Mouse (Mus musculus) neural tube, embryonic 11.5 days (tissue): ENCODE results near the gene Sphk1. TPM values are rescaled to one million over a fixed set of nuclear protein-coding genes. Genes with fewer than 3 reads are reported as not detected.

Source experiments
- ATAC-seq: fragments of 200-750 bp; cut with Nextera tagmentation; 2 replicates; pipeline ENCODE4 v1.8.0; 2017; ENCODE audit warnings: moderate number of reproducible peaks, mild to moderate bottlenecking, moderate TSS enrichment, moderate library complexity; ENCODE audit not compliant: insufficient read depth, low FRiP score, low TSS enrichment
- DNase-seq: peaks from one replicate; pipeline ENCODE4 v3.0.0-alpha.2; 2015; ENCODE audit warnings: low spot score
- H3K27ac ChIP-seq: fragments of 300-500 bp; sonication (generic); 2 replicates; pipeline ENCODE4 v1.5.1; 2014; ENCODE audit warnings: low read depth, mild to moderate bottlenecking, low read length
- H3K27me3 ChIP-seq: fragments of 300-500 bp; sonication (generic); 2 replicates; pipeline ENCODE4 v1.6.1; 2014; ENCODE audit warnings: mild to moderate bottlenecking, low read length, mixed read lengths; ENCODE audit not compliant: control insufficient read depth, insufficient read depth
- H3K36me3 ChIP-seq: fragments of 300-500 bp; sonication (generic); 2 replicates; pipeline ENCODE4 v1.6.1; 2014; ENCODE audit warnings: mild to moderate bottlenecking, low read length, moderate library complexity, mixed read lengths; ENCODE audit not compliant: control insufficient read depth, insufficient read depth
- H3K4me1 ChIP-seq: fragments of 300-500 bp; sonication (generic); 2 replicates; pipeline ENCODE4 v1.6.1; 2014; ENCODE audit warnings: low read length, mixed read lengths; ENCODE audit not compliant: control insufficient read depth, insufficient read depth
- H3K4me2 ChIP-seq: fragments of 300-500 bp; sonication (generic); 2 replicates; pipeline ENCODE4 v1.6.1; 2014; ENCODE audit warnings: low read depth, mild to moderate bottlenecking, moderate library complexity
- H3K4me3 ChIP-seq: fragments of 300-500 bp; sonication (generic); 2 replicates; pipeline ENCODE4 v1.5.1; 2014; ENCODE audit warnings: low read depth, low read length
- H3K9ac ChIP-seq: fragments of 300-500 bp; sonication (generic); 2 replicates; pipeline ENCODE4 v1.6.1; 2014; ENCODE audit warnings: mild to moderate bottlenecking, low read length
- H3K9me3 ChIP-seq: fragments of 300-500 bp; sonication (generic); 2 replicates; pipeline ENCODE4 v1.6.1; 2016; ENCODE audit warnings: low read length; ENCODE audit not compliant: control insufficient read depth
- WGBS: fragments of 180-500 bp; shearing (Covaris S2); extraction: QIAGEN DNeasy Blood & Tissue Kit; methylation state at CpG from one replicate; pipeline ENCODE4 v1.1.7; 2014; 5-methylcytosine and 5-hydroxymethylcytosine counted together
- polyA plus RNA-seq: library from polyadenylated mRNA; unstranded; fragments of >200 nt; fragmentation: Nextera tagmentation; extraction: Ambion mirVana; gene quantifications from 2 replicates; pipeline ENCODE4 v1.2.1, GENCODE M21; 2014

The Sphk1 gene
- polyA plus RNA-seq, 1 experiment from 2014 or later, result 9.9 TPM

DNA sequence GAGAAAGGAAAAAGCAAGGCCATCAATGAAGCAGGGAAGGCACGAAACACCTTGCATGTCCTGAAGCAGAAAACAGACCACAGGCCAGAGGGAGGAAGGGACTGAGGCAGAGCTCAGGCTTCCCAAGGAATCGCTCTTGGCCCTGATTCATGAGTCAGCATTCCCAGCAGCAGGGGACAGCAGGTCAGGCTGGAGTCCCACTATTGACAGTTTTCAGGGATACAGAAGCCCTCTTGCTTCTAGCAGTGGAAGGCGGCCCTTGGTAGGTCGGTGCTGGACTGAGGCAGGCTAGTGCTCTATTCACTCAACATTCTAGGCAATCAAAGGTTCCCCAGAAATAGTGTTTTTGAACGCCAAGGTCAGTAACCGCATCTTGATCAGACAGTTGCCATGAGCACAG lies 43.8 kb downstream of the Sphk1 start:
- DNase-seq (no peak), ATAC-seq (no peak)
- 61% methylated on average over 6 of the region's 6 CpGs for WGBS
- H3K27me3 ChIP-seq, result no peaks in the 10 kb centered on the region
- no peaks in the 10 kb centered on the region for H3K9me3 ChIP-seq
- no peak overlapping the region for H3K4me2 ChIP-seq
- H3K9ac ChIP-seq, result no peak overlapping the region
- no peak overlapping the region for H3K27ac ChIP-seq
- H3K4me1 ChIP-seq, result peaks cover 37% of the 10 kb centered on the region
- no peak overlapping the region for H3K4me3 ChIP-seq
- H3K36me3 ChIP-seq, result no peaks in the 10 kb centered on the region

- H3K4me3 ChIP-seq, result no peak overlapping the region
- no peak overlapping the region for H3K9ac ChIP-seq
- H3K36me3 ChIP-seq, result no peaks in the 10 kb centered on the region
- 59% methylated on average over 6 of the region's 6 CpGs for WGBS
- no peaks in the 10 kb centered on the region for H3K27me3 ChIP-seq
- no peak for ATAC-seq
- no peak for DNase-seq
- H3K27ac ChIP-seq, result no peak overlapping the region
- no peaks in the 10 kb centered on the region for H3K9me3 ChIP-seq
- peaks cover 39% of the 10 kb centered on the region for H3K4me1 ChIP-seq
- H3K4me2 ChIP-seq, result no peak overlapping the region
These were observed 44.3 kb downstream of the Sphk1 start for GRCm38 (mm10) chr11:116574982-116575381.

- no peak for DNase-seq
- ATAC-seq, result no peak
- Histone ChIP-seq H3K36me3 (no peaks in the 10 kb centered on the region), H3K4me3 (no peak overlapping the region), H3K27ac (no peak overlapping the region), H3K4me1 (peaks cover 43% of the 10 kb centered on the region), H3K27me3 (no peaks in the 10 kb centered on the region), H3K4me2 (no peak overlapping the region), H3K9ac (no peak overlapping the region), H3K9me3 (no peaks in the 10 kb centered on the region)
- 79% methylated on average over 2 of the region's 2 CpGs for WGBS
These were observed 44.7 kb downstream of the Sphk1 start for GRCm38 (mm10) chr11:116575396-116575795.

- H3K4me1 ChIP-seq, result peaks cover 19% of the 10 kb centered on the region
- no peak overlapping the region for H3K9ac ChIP-seq
- no peaks in the 10 kb centered on the region for H3K9me3 ChIP-seq
- ATAC-seq, result no peak
- H3K4me2 ChIP-seq, result no peak overlapping the region
- no peaks in the 10 kb centered on the region for H3K27me3 ChIP-seq
- H3K36me3 ChIP-seq, result no peaks in the 10 kb centered on the region
- H3K4me3 ChIP-seq, result no peak overlapping the region
- DNase-seq, result no peak
- WGBS, result 95% methylated on average over 3 of the region's 3 CpGs
- H3K27ac ChIP-seq, result no peak overlapping the region
These were observed 48.6 kb downstream of the Sphk1 start for GRCm38 (mm10) chr11:116579280-116579679.

DNA sequence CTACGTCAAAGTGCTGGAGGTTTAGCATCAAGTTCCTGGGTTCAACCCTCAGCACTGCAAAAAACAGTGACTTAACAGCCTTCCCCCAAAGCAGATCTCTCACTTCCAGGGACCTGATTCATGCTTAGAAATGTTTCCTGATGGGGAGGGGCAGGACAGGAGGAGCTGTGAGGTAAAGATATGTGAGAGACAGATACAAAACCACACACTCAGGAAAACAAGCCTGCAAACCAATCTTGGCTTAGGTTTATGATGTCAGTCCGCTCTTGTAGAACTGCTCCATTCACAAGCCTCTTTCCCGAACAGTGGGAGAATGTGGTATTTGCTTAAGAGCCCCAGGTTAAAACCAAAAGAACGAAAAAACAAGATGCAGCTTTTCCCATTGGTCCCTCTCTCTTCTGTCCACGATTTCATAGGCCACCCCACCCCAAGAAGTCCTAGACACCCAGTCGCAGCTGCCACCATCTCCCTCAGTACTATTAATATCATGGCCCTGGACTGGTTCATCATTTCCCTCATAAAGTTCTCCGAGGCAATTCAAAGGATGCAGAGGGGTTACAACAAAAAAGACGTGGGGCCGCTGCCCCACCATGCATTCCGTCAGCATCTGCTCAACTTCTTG lies 49.4 kb downstream of the Sphk1 start:
- no peaks in the 10 kb centered on the region for H3K27me3 ChIP-seq
- peaks cover 16% of the 10 kb centered on the region for H3K4me1 ChIP-seq
- WGBS, result 22% methylated on average over 10 of the region's 10 CpGs
- ATAC-seq (no peak), DNase-seq (no peak)
- no peaks in the 10 kb centered on the region for H3K9me3 ChIP-seq
- H3K4me2 ChIP-seq, result peak overlapping the region; percentile 59
- H3K9ac ChIP-seq, result peak overlapping the region; percentile 93
- H3K4me3 ChIP-seq, result peak overlapping the region; percentile 98
- H3K27ac ChIP-seq, result peak overlapping the region; percentile 88; the same call in 1 of the 2 replicates
- H3K36me3 ChIP-seq, result no peaks in the 10 kb centered on the region

DNA sequence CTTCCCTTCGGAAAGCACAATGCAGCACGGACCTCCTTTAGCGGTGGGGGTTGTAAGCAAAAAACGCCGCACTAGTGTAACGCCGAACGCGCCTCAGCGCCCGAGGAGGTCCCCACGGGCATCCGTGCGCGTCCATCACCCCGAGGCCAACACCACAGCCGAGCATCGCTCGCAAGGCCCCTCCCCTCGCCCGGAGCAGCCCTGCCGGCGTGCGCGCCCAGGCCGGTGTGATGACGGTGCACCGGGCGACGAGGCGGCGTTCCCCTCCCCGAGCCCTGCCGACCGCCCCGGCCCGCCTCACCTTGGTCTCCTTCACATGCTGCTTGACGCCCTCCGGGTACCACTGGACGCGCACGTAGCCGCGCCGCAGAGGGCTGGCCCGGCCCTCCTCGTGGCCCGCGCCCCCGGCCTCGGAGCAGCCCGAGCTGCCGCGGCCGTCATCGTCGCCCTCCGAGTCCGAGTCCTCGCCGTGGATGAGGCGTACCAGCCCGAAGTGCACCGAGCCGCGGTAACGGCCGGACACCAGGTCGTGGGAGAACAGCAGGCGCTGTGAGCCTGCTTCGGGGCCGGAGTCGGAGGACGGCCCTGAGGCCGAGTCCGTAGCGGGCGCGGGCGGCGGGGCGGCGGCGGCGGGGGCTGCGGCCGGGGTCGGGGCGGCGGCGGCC lies 50.1 kb downstream of the Sphk1 start:
- no peaks in the 10 kb centered on the region for H3K9me3 ChIP-seq
- no peaks in the 10 kb centered on the region for H3K36me3 ChIP-seq

GRCm38 (mm10) chr11:116581376-116581814 lies 50.7 kb downstream of the Sphk1 start, which contains the start of gene Ube2o:
Gene Ube2o, minus strand, starts transcription at chr11:116581447.
- peak within 1 kb of the TSS; percentile 98 for H3K4me3 ChIP-seq
- H3K36me3 ChIP-seq, result no peaks in the 10 kb centered on the region
- WGBS, result 3% methylated on average over 20 of the region's 51 CpGs
- DNase-seq, result peak; percentile 92
- no peaks in the 10 kb centered on the region for H3K27me3 ChIP-seq
- peaks cover 6% of the 10 kb centered on the region for H3K4me1 ChIP-seq
- no peaks in the 10 kb centered on the region for H3K9me3 ChIP-seq
- H3K27ac ChIP-seq, result peak within 1 kb of the TSS; percentile 88
- H3K4me2 ChIP-seq, result peak within 1 kb of the TSS; percentile 59
- ATAC-seq, result peak; percentile 80
- H3K9ac ChIP-seq, result peak within 1 kb of the TSS; percentile 93

More for the DNA sequence above, 50.1 kb downstream of the Sphk1 start:
- under 1% methylated on average over 70 of the region's 91 CpGs for WGBS
- H3K4me1 ChIP-seq, result peaks cover 9% of the 10 kb centered on the region
- H3K4me3 ChIP-seq, result peak overlapping the region; percentile 98
- peak; percentile 70 for DNase-seq
- peak overlapping the region; percentile 93 for H3K9ac ChIP-seq
- ATAC-seq, result peak; percentile 66
- H3K27me3 ChIP-seq, result no peaks in the 10 kb centered on the region
- H3K4me2 ChIP-seq, result peak overlapping the region; percentile 59
- H3K27ac ChIP-seq, result peak overlapping the region; percentile 88

DNA sequence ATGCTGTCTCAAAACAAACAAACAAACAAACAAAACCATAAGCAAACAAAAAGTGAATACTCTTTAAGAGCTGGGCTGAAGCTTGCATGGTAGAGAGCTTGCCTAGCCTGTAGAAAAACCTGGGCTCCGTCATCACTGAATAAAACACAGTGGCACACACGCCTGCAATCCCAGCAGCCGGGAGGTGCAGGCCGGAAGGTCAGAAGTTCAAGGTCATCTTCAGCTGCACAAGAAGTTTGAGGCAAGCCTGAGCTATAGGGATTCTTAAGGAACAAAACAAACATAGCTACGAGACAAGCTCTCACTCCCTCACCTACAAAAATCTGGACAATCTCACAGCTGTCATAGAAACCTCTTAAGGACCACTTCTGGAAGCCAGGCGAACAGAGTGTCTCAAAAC lies 55.0 kb downstream of the Sphk1 start:
- Histone ChIP-seq H3K4me3 (no peak overlapping the region), H3K4me1 (no peaks in the 10 kb centered on the region), H3K27ac (no peak overlapping the region), H3K4me2 (no peak overlapping the region), H3K9me3 (no peaks in the 10 kb centered on the region), H3K36me3 (no peaks in the 10 kb centered on the region), H3K27me3 (no peaks in the 10 kb centered on the region), H3K9ac (no peak overlapping the region)
- WGBS, result 87% methylated on average over 6 of the region's 6 CpGs
- DNase-seq, result no peak
- ATAC-seq, result no peak
